Mouse (Mus musculus) T-cell, adult 2 months (primary cell): ENCODE results near the gene Tardbp.
A peak's percentile ranks its signal among the peaks of the same experiment; 100 is the strongest.

Experiments used
- DNase-seq: peaks from one replicate; pipeline ENCODE4 v3.0.0; 2022; ENCODE audit warnings: low spot score

Gene Tardbp

GRCm38 (mm10) chr4:148601871-148602270, 24.9 kb downstream of the Tardbp start:
- DNase-seq, result no peak

- DNase-seq, result no peak
Observed at GRCm38 (mm10) chr4:148600316-148600715, 26.5 kb downstream of the Tardbp start.

GRCm38 (mm10) chr4:148598826-148599225, 28.0 kb downstream of the Tardbp start:
- DNase-seq, result no peak

GRCm38 (mm10) chr4:148596731-148597130, 30.1 kb downstream of the Tardbp start:
- no peak for DNase-seq

GRCm38 (mm10) chr4:148595916-148596315, 30.9 kb downstream of the Tardbp start:
- no peak for DNase-seq

- DNase-seq, result no peak
Observed at GRCm38 (mm10) chr4:148593996-148594395, 32.8 kb downstream of the Tardbp start.

GRCm38 (mm10) chr4:148591637-148592380, 35.0 kb downstream of the Tardbp start:
- no peak for DNase-seq

GRCm38 (mm10) chr4:148591171-148591630, 35.6 kb downstream of the Tardbp start, which contains the start of gene Srm:
Gene Srm (plus strand): TSS chr4:148591503.
- DNase-seq, result peak; percentile 94

- DNase-seq, result no peak
Observed at GRCm38 (mm10) chr4:148590421-148591170, 36.2 kb downstream of the Tardbp start.

- no peak for DNase-seq
Observed at GRCm38 (mm10) chr4:148589565-148589964, 37.3 kb downstream of the Tardbp start.

- no peak for DNase-seq
Observed at GRCm38 (mm10) chr4:148588793-148589192, 38.0 kb downstream of the Tardbp start.

- no peak for DNase-seq
Observed at GRCm38 (mm10) chr4:148586648-148587047, 40.2 kb downstream of the Tardbp start.

- no peak for DNase-seq
Observed at GRCm38 (mm10) chr4:148583257-148583656, 43.6 kb downstream of the Tardbp start.

GRCm38 (mm10) chr4:148581422-148581821, 45.4 kb downstream of the Tardbp start:
- DNase-seq, result no peak

- DNase-seq, result no peak
Observed at GRCm38 (mm10) chr4:148580765-148581164, 46.1 kb downstream of the Tardbp start.

GRCm38 (mm10) chr4:148573222-148573621, 53.6 kb downstream of the Tardbp start:
- DNase-seq, result no peak

- no peak for DNase-seq
Observed at GRCm38 (mm10) chr4:148570693-148571295, 56.0 kb downstream of the Tardbp start.

- DNase-seq, result no peak
Observed at GRCm38 (mm10) chr4:148570138-148570537, 56.7 kb downstream of the Tardbp start.

- no peak for DNase-seq
Observed at GRCm38 (mm10) chr4:148563595-148563994, 63.2 kb downstream of the Tardbp start.

GRCm38 (mm10) chr4:148562676-148563075, 64.1 kb downstream of the Tardbp start:
- DNase-seq, result no peak
